Mouse (Mus musculus): ENCODE data around the gene Camk1. TPM values are rescaled to one million over a fixed set of nuclear protein-coding genes. Genes with fewer than 3 reads are reported as not detected.
"Not testable (repeated sequence)": the region's sequence is repeated elsewhere in the genome, so short reads cannot be mapped to it uniquely, and the experiment has no call there.

Camk1 gene
- total RNA-seq, 2 experiments from 2014 or later = 35.9 to 44.2 TPM

GRCm38 (mm10) chr6:113361476-113361875 lies 17.7 kb upstream of the Camk1 start:
- DNase-seq = no peak

GRCm38 (mm10) chr6:113353696-113354095 lies 9.9 kb upstream of the Camk1 start:
- DNase-seq = no peak

GRCm38 (mm10) chr6:113352820-113353219 lies 9.0 kb upstream of the Camk1 start:
- no peak for DNase-seq

- DNase-seq = no peak
Measured at GRCm38 (mm10) chr6:113351653-113352052, 7.9 kb upstream of the Camk1 start.

- DNase-seq = no peak
Measured at GRCm38 (mm10) chr6:113351161-113351560, 7.4 kb upstream of the Camk1 start.

- no peak for DNase-seq
Measured at GRCm38 (mm10) chr6:113350538-113350937, 6.8 kb upstream of the Camk1 start.

- DNase-seq = no peak
Measured at GRCm38 (mm10) chr6:113346897-113347296, 3.1 kb upstream of the Camk1 start.

- peak; percentile 61 for DNase-seq
Measured at GRCm38 (mm10) chr6:113344321-113344720, 537 bp upstream of the Camk1 start.

- DNase-seq = no peak
Measured at GRCm38 (mm10) chr6:113342297-113342696, 1.5 kb downstream of the Camk1 start.

- DNase-seq = no peak
Measured at GRCm38 (mm10) chr6:113341574-113341973, 2.2 kb downstream of the Camk1 start.

GRCm38 (mm10) chr6:113336852-113337620 lies 6.7 kb downstream of the Camk1 start:
- DNase-seq = no peak

GRCm38 (mm10) chr6:113334216-113334615 lies 9.6 kb downstream of the Camk1 start:
- DNase-seq = no peak

GRCm38 (mm10) chr6:113333137-113333950 lies 10.4 kb downstream of the Camk1 start:
- peak; percentile 63 for DNase-seq

- DNase-seq = not testable (repeated sequence)
Measured at GRCm38 (mm10) chr6:113332734-113333133, 11.1 kb downstream of the Camk1 start.

- DNase-seq = no peak
Measured at GRCm38 (mm10) chr6:113331721-113332120, 12.1 kb downstream of the Camk1 start.

- no peak for DNase-seq
Measured at GRCm38 (mm10) chr6:113330547-113330946, 13.2 kb downstream of the Camk1 start.

GRCm38 (mm10) chr6:113329396-113329795 lies 14.4 kb downstream of the Camk1 start:
- DNase-seq = no peak

- DNase-seq = peak; percentile 97
Measured at GRCm38 (mm10) chr6:113326533-113327315, 17.1 kb downstream of the Camk1 start, which contains the start of gene Ogg1. Ogg1 (plus strand) TSS chr6:113326972.

- no peak for DNase-seq
Measured at GRCm38 (mm10) chr6:113315972-113316371, 27.8 kb downstream of the Camk1 start.

GRCm38 (mm10) chr6:113308141-113308540 lies 35.6 kb downstream of the Camk1 start:
- DNase-seq = no peak

- DNase-seq = peak; percentile 41
Measured at GRCm38 (mm10) chr6:113307481-113308121, 36.2 kb downstream of the Camk1 start.

- DNase-seq = no peak
Measured at GRCm38 (mm10) chr6:113306986-113307349, 36.8 kb downstream of the Camk1 start, which contains the start of gene Brpf1. Brpf1 (plus strand) TSS chr6:113307137.
